In genomic region chr15:27539745-27540144, GRCm38 (mm10) we compare ENCODE assay signal across 11 mouse cellular contexts.
DNase-seq lines count a peak whose midpoint lies in the region; TF ChIP-seq lines count a peak whose summit lies in the region.
"Had no signal": no experiment of that assay in that cellular context is flagged by ENCODE, and none has a peak within 500 bp of the region (broad histone marks: within the 10 kb centered on the region; RNA-seq: fewer than 3 reads in every experiment).

No protein-coding gene starts in this region.

- peaks cover 21% of the 10 kb centered on the region for H3K4me1 ChIP-seq in heart, adult 2 months (ENCODE audit: control insufficient read depth, insufficient read depth, low read length)
- H3K4me1 ChIP-seq: stomach, embryonic 15.5 days had no signal

- TF ChIP-seq CTCF in heart, adult 2 months (IDR thresholded peaks at IDR 0.05) = no peak

- WGBS in heart, adult 2 months = 28% methylated on average over 9 of the region's 9 CpGs

- H3K36me3 ChIP-seq in heart, adult 2 months (ENCODE audit: control insufficient read depth, insufficient read depth, low read length) = peaks cover 20% of the 10 kb centered on the region
- H3K36me3 ChIP-seq: intestine, embryonic 15.5 days; stomach, embryonic 15.5 days had no signal

- peak; percentile 83; the same call in 1 of the 2 replicates for TF ChIP-seq EP300 in heart, adult 2 months (IDR thresholded peaks at IDR 0.05; ENCODE audit: insufficient read depth, low read depth, low read length)

- TF ChIP-seq POLR2A in heart, adult 2 months (IDR thresholded peaks at IDR 0.05; ENCODE audit: insufficient read depth, low read depth, low read length) = 0 out of 2 replicates have a peak, but pooled peaks have one; percentile 35

- no peaks in the 10 kb centered on the region; the same call in 1 of the 2 replicates for H3K79me2 ChIP-seq in heart, adult 2 months (replicated peaks; ENCODE audit: control insufficient read depth, insufficient read depth, low read length)

- peak; percentile 6 for DNase-seq in kidney, postnatal 14 days
- no peak for DNase-seq in kidney, postnatal 10 days
- peak; percentile 35 to 46 for DNase-seq in adrenal gland, postnatal 36 days
- DNase-seq in heart, adult 2 months = peak; percentile 56 to 83
- peak; percentile 41 to 56 for DNase-seq in heart, postnatal 36 days
- DNase-seq in spleen, adult 18-20 months = no peak
- DNase-seq in layer of hippocampus, adult 9-11 months = no peak
- DNase-seq: lung, postnatal 36 days had no signal

- H3K27me3 ChIP-seq in heart, adult 2 months (ENCODE audit: control insufficient read depth, insufficient read depth, low read length) = no peaks in the 10 kb centered on the region
- H3K27me3 ChIP-seq: intestine, embryonic 15.5 days; liver, embryonic 12.5 days; stomach, embryonic 15.5 days had no signal

- intact Hi-C loops in heart, adult 2 months (cut with DNase I) = loop anchor here (1.0 to 5.0 kb wide), 4 partner anchors 31 to 73 kb away; partner anchors contain the start of gene Ank
- intact Hi-C loops in heart, postnatal 36 days (cut with DNase I) = loop anchor here (2.0 kb wide), 1 partner anchor 73 kb away; the partner anchor contains the start of gene Ank

- H3K27ac ChIP-seq in heart, adult 2 months = peak overlapping the region; percentile 90
- H3K27ac ChIP-seq: intestine, embryonic 15.5 days; liver, embryonic 12.5 days; stomach, embryonic 15.5 days had no signal

- H3K9ac ChIP-seq in heart, adult 2 months (ENCODE audit: low read depth, low read length) = peak overlapping the region; percentile 28
- H3K9ac ChIP-seq: intestine, embryonic 15.5 days; liver, embryonic 12.5 days; stomach, embryonic 15.5 days had no signal

- H3K4me3 ChIP-seq in heart, adult 2 months = no peak overlapping the region
- H3K4me3 ChIP-seq: intestine, embryonic 15.5 days; liver, embryonic 12.5 days; stomach, embryonic 15.5 days had no signal

Comparison
In these comparisons a context has a peak if more than half of its experiments do, and no peak if none do; other contexts are left out.
1. DNase-seq: peak in kidney, postnatal 14 days (single experiment), adrenal gland, postnatal 36 days (2 of 2), heart, adult 2 months (2 of 2) and heart, postnatal 36 days (2 of 2); none in kidney, postnatal 10 days (single experiment), spleen, adult 18-20 months (0 of 2) and layer of hippocampus, adult 9-11 months (single experiment).